Mouse (Mus musculus) skeletal muscle tissue, adult 2 months (tissue): Measurements from ENCODE around the gene Dhx37.
A peak's percentile ranks its signal among the peaks of the same experiment; 100 is the strongest.
"Not testable (repeated sequence)": the region's sequence is repeated elsewhere in the genome, so short reads cannot be mapped to it uniquely, and the experiment has no call there.

Experiments used
- DNase-seq: peaks from one replicate; pipeline ENCODE4 v3.0.0-alpha.2; 2012; ENCODE audit warnings: low read depth, low spot score

Gene Dhx37

DNA sequence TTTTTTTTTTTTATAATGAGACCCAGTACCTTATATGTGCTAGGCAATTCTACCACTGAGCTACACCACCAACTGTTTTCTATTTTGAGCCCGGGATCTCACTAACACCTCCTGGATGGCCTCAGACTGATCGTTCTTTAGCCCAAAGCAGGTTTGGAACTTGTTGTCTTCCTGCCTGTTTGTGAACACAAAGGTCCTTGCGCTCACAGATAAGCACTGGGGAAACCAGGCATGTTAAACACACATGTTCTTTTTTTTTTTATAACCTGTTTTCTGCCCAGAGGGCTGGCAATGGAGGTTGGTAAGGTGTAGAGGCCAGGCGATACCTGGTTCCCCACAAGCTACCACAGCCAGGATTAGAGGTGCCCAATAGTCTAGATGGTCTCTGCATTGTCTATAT lies 14.7 kb upstream of the Dhx37 start:
- no peak for DNase-seq

DNA sequence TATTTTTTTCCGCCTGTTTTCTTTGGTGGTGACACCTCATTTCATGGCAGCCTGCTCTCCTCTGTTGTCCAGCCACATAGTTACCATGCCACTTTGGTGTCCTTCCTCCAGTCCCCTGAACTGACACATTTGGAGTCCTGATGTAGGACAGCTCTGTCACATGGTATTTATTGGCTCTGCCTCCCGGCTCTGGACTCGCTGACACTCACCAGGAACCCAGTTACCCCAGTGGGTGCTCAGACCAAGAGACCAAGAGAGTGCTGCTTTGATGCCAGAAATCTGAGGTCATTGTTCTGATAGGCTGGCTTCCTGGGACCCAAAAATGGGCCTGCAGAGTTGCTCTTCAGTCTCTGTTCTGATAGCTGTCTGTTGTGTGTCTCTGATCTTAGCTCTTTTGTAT lies 14.1 kb upstream of the Dhx37 start:
- no peak for DNase-seq

DNA sequence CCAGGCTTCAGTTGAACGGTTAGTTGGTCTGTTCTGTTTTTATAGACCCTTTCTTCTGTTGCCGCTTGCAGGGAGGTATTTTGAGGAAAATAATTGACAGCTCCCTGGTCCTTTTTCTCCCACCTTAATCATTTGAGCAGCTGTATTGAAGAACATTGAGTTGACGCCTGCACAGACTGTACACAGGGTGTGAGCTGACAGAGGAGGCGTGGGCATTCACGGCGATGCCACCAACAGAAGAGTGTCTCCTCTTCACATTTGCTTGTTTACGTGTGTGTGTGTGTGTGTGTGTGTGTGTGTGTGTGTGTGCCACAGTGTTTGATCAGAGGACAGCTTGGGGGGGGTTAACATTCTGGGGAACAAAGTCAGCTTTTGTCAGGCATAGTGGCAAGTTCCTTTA lies 12.4 kb upstream of the Dhx37 start:
- no peak for DNase-seq

DNA sequence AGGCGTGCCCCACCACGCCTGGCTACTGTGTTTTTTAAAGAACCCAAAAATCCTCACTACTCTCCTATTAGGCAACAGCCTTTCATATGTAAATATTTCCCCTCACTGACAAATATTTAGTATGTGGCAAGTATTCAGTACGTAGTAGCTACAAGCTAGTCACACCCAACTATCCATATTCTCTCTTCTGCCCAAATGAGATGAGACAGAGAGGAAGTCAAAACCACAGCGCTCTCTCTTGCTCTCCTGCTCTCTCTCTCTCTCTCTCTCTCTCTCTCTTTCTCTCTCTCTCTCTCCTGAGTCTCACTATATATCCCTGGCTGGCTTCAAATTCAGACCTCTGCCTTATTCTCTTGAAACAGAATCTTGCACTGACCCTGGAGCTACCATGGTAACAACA lies 10.6 kb upstream of the Dhx37 start:
- DNase-seq = no peak

DNA sequence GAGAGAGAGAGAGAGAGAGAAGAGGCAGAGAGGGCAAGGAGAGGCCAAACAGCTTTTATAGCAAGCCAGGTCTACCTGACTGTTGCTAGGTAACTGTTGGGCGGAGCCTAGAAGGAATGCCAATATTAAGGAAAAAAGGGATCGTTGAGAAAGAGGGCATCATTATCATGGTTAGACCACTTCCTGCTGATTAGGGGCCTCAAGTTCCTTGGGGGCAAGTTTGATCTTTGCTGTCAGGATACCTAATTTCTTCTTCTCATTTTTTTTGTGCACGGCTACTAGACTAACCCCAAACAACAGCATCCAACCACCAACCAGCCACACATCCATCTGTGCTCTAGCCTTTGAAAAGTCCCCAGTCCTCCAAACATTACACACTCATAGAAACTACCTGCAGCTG lies 10.0 kb upstream of the Dhx37 start:
- no peak for DNase-seq

DNA sequence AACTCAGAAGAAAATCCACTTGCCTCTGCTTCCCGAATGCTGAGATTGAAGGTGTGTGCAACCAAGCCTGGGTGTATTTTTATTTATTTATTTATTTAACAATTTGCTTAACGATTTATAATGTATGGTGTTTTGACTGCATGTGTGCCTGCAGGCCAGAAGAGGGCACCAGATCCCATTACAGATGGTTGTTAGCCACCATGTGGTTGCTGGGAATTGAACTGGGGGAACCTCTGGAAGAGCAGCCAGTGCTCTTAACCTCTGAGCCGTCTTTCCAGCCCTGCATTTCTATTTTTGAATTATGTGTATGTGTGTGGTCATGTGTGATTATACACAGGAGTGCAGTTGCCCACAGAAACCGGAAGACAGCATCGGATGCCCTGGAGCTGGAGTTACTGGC lies 9.4 kb upstream of the Dhx37 start:
- DNase-seq = no peak

DNA sequence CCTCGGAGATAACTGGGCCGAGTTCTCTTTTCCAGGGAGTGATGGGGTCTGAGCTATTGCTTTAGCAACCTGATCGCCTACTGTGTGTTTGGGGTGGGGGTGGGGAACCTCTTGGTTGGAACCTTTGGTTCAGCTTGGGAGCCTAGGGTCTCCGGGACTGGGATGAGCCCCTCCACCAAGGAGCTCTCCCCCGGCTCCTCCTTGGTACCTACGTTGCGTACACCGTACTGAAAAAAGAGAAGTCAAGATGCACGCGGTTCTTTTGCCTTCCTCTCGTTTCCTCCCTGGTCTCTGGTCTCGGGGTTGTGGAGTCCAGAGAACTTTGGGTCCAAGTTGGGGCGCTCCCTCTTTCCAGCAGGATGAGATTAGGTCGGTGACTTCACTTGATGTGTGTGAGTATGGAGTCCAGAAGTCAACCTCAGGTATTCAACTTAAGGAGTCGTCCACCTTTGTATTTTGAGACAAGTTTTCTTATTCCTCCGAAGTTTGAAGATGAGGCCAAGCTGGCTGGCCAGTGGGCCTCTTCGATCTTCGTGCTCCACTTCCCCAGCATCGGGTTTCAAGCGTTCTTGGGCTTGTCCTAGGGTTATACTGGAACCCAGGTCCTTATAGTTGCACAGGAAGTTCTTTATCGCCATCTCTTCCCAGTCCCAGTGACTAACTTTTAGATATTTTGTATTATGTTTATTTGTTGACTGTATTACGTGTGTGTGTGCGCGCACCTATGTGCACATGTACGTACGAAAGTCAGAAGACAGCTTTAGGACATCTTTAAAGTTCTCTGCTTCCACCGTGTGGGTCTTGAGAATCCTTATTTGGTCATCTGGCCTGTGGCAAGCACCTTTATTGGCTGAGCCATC lies 8.4 kb upstream of the Dhx37 start:
- DNase-seq = no peak

DNA sequence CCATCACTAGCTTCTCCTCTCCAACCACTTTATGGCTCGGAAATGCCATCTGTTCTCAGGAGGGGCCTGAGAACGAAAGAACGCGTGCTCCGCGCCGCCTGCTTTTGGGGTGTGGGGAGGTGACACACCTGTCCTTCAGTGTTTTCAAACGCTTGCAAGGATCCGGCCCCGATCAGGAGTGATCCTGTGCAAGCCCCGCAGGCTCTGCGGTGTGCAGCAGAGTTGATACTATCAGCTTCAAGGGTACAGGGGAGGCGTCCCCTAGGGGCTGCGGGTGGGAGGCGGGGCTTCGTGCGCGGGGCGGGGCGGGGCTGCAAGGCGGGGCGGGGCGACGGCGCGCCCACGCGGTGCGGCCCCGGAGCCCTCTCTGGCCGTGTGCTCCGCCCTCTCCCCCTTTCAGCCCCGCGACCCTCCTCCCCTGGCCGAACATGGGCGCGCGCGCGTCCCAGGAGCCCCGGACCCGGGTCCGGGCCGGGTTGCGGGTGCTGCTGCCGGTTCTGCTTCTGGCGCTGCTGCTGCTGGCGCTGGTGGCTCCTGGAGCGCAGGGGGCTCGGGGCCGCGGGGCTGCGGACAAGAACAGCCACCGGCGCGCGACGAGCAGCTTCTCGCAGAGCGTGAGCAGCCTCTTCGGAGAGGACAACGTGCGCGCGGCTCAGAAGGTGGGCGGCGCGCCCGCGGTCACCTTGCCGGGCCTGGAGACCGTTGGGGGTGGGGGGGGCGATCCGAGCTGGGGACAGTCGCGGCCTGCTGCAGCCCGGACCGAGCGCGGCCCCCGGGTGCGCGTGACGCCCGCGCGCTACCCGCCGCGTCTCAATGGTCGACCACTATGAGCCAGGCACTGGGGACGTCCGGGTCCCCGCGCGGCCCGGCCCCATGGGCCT lies 7.6 kb upstream of the Dhx37 start, which contains the start of gene Bri3bp:
Bri3bp (plus strand) TSS at position 335 of the 881 bp plus-strand sequence.
- no peak for DNase-seq

DNA sequence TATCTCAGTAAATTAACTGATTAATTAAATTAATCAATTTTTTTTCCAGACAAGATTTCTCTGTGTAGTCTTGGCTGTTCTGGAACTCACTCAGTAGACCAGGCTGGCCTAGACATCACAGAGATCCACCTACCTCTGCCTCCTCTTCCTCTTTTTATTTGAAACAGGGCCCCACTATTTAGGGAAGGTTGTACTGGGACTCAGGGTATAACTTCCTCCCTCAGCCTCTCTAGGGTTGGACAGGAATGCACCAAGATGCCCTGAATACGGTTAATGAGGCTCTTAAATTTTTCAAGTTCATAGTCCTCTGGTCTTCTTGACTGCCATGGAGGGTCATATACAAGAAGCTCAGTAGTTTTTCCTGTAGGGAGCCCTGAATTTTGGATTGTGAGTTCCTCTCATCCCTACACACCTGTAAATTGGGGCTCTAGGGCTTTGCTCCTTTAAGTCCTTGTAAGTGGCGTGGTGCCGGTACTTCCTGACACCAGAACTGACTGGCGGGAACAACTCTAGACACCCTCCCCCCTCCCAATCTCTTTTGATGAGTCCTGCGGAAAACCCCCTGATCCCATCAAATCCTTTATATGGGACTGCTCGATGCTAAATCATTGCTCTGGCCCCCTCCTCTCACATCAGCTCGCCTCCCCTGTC lies 6.8 kb upstream of the Dhx37 start:
- DNase-seq = no peak

DNA sequence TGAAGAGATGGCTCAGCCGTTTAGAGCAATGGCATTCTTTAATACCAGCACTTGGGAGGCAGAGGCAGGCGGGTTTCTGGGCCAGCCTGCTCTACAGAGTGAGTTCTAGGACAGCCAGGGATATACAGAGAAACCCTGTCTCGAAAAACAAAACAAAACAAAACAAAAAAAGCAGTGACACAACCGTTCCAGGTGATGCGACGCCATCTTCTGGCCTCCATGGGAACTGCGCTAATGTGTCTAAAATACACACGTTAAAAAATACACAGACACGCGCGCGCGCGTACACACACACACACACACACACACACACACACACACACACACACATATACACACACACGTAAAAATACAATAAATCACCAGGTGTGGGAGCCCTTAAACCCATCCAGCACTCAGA lies 426 bp upstream of the Dhx37 start:
- not testable (repeated sequence) for DNase-seq

DNA sequence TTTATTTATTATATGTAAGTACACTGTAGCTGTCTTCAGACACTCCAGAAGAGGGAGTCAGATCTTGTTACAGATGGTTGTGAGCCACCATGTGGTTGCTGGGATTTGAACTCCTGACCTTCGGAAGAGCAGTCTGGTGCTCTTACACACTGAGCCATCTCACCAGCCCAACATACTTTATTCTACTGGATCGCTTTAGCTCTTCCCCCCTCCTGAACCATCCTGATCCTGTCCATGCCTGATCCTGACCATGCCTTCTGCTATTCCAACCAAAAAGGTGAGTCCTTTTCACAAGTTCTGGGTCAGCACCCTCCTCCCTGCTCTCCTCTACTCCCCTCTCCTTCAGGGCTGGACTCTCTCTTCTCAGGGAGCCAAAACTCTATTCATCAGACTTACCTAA lies 1.6 kb downstream of the Dhx37 start:
- not testable (repeated sequence) for DNase-seq

DNA sequence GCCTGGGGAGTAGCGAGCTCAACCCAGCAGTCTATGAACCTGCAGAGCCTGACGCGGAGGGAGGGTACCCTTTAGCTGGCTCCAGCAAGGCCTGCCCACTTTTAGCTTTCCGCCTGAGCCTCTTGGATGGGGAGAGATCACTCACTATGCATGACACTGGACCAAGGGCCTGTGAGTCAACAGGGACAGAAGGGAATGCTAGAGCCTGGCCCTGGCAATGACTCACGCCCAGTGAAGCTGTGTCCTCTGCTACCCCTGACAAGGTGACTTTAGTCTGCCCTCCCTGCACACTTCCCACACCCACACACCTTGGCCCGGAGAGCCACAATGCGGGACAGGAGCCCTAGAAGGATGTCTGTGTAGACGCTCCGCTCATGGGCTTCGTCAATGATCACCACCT lies 7.6 kb downstream of the Dhx37 start:
- DNase-seq = no peak

DNA sequence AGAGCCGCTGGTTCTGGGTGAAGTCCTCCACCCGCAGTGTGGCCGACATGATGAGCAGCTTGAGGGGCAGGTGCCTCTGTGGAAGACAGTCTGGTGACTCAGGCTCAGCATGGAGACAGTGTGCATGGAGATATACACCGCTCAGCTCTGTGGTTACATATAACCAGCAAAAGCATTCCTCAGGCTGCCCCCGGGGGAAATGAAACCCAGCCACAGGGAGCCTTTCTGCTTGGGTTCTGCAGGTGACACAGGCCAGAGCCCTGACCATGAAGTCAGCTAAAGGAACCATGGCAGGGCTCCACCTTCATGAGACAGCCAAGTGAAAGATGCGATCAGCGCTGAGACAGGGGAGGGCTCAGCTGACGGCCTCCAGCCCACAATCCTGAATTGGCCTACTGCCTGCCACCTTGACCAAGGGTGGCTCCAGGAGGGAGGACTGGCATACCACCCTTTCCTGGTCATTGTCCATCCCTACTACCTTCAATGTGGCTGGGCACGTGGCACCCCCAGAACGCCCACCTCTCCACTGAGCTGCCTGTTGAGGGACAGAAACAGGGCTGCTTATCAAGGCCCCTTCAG lies 8.1 kb downstream of the Dhx37 start:
- DNase-seq = no peak

DNA sequence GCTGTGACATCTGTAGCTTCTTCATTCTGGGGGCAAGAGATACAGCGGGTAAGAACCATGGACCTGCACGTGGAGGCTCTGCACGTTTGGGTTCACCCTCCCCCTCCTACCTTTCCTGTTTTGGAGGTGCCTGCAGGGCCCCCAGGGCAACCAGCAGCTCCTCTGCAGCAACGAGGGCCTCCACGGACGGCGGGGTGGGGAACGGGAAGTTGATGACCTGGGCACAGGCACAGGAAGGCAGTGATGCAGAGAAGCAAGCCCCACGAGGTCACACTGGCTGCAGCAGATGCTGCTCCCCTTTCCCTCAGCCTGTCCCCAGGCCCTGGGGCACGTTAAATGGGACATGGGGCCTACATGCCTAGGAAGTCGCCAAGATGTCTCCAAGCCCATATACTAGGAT lies 14.8 kb downstream of the Dhx37 start:
- DNase-seq = no peak

DNA sequence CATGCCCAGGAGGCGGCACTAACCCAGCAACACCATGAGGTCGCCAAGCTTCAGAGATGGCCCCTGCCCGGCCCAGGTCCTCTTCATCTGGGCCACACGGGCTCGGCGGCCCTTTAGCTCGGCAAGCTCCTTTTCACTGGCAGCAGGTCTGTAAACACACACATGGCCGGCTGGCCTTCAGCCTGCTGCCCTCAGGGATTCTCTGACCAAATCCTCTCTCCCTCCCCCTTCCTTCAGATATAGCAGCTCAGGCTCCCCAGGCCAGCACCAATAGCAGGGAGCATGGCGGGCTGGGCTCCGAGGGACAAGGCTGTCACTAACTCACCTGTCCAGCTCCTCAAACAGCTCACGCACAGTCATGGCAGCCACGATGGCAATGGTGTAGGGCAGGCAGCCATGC lies 15.3 kb downstream of the Dhx37 start:
- DNase-seq = no peak

DNA sequence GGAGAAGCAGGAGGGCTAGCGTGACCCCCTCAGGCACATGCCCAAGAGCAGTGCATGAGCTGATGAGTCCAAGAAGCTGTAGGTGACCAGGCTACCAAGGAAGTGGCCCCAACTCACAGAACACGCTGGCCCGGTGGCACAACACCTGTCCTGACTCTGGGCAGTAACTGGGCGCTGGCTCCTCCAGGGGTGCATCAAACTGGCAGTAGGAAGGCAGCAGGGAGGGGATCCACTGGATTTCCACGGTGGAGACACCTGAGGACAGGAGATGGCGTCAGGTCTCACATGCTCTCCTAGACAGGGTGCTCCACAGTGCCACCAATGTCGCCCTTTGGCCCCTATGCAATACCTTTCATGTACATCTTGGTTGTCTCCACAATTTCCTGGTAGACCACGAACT lies 17.7 kb downstream of the Dhx37 start:
- DNase-seq = no peak

DNA sequence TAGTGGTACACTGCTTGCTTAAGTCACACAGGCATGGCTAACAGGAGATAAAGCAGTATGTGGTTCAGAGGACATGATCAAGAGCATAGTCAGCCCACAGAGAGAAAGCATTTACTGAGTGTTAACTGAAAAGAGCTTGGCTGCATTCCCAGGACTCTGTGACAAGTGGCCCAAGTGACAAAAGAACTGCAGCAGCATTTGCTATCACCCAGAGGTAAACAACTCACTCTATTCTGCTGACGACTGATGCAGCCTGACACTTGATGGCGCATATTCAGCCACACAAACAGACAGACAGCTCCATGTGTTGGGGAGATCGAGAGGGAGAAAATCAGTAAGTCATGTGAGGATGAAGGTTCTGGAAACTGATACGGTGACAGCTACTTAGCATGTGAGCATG lies 20.2 kb downstream of the Dhx37 start:
- DNase-seq = no peak

DNA sequence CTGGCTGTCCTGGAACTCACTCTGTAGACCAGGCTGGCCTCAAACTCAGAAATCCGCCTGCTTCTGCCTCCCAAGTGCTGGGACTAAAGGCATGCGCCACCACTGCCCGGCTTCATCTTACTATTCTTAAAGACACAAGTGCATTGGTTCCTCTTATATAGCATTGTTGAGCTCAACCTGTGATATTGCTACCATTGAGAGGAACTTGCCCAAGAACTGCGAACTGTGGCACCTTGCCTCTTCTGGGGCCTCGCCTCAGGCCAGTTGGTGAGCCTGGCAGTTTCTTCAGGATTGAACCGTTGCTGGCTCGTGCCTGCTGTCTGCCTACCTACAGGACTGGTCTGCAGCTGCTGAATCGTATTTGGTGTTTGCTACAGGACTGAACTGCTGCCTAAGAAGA lies 21.4 kb downstream of the Dhx37 start:
- not testable (repeated sequence) for DNase-seq

DNA sequence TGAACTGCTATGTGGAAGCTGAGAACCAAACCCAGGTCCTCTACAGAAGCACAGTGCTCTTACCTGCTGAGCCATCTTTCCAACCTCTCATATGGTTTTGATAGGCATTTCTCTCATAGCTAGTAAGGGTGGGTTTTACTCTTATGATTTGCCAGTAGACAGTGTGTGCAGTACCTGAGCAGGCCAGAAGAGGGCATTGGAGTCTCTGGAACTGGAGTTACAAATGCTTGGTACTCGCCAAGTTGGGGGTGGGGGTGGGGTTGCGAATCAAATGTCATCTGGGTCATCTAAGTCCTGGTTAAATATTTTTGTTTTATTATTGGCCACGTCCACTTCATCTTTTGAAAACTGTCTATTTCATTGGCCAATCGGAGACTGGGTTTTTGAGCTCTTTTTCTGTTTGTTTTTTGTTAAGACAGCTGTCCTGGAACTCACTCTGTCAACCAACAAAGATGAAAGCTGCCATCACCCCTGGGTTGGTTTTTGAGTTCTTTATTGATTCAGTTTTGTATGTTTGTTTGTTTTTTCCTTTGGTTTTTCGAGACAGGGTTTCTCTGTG lies 21.9 kb downstream of the Dhx37 start:
- DNase-seq = no peak

DNA sequence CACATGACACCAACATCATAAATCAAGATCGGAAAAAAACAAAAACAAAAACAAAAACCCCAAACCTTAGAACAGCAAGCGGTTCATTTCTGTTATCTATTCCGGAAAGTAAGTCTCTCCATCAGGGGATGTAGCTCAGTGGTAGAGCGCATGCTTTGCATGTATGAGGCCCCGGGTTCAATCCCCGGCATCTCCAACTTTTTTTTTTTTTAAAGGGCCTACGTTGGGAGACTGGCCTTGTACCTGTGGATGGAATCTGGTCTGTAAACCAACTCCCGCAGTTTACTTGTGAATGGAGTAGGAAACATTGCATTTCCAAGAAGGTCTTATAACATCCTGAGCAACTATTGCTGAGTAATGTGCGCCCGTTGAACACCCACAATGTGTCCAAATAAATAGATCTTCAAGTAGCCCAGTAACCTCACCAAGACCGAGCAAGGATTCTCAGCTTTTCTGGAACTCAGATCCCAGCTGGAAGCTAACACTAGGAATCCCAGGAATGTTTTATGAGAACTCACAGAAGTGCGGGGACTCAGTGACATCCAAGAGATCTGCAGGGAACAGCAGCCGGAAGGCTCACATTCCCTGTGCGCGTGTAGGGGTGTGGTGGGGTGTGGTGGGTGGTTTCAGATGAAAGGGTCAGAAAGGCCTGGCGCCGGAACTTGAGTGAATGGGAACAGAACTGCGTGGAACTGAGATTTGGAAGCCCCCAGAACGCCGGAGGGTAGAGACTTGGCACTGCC lies 24.4 kb downstream of the Dhx37 start:
- DNase-seq = peak; percentile 53

DNA sequence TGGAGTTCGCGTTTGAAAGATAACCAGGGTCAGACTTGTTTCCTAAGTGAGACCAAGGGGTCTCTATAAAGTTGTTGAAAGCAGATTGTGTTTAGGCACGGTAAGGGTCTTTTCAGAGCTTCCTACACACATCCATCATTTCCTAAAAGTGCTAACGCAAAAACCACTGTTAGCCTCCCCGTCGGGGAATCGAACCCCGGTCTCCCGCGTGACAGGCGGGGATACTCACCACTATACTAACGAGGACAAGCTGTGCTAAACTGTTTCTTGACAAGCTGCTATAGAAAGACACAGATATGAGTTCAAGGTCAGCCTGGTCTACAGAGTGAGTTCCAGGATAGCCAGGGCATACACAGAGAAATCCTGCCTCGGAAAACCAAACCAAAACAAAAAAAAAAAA lies 25.1 kb downstream of the Dhx37 start:
- peak; percentile 80 for DNase-seq
